In genomic region chr11:50720856-50721550, GRCm38 (mm10) we compare ENCODE assay signal across 10 mouse cellular contexts.
DNase-seq lines count a peak whose midpoint lies in the region; ATAC-seq lines count a peak whose summit lies in the region.
"Had no signal": no experiment of that assay in that cellular context is flagged by ENCODE, and none has a peak within 500 bp of the region (broad histone marks: within the 10 kb centered on the region; RNA-seq: fewer than 3 reads in every experiment).

No protein-coding gene starts in this region.

- H3K36me3 ChIP-seq in forebrain, embryonic 14.5 days (ENCODE audit: control insufficient read depth, insufficient read depth, low read length) = no peaks in the 10 kb centered on the region
- H3K36me3 ChIP-seq in forebrain, embryonic 16.5 days (ENCODE audit: control insufficient read depth, insufficient read depth) = no peaks in the 10 kb centered on the region
- H3K36me3 ChIP-seq in kidney, embryonic 15.5 days = no peaks in the 10 kb centered on the region

- H3K9me3 ChIP-seq in forebrain, embryonic 14.5 days (replicated peaks; ENCODE audit: control insufficient read depth, low read length) = no peaks in the 10 kb centered on the region
- H3K9me3 ChIP-seq in forebrain, embryonic 16.5 days (ENCODE audit: control insufficient read depth, low read length) = no peaks in the 10 kb centered on the region
- H3K9me3 ChIP-seq in kidney, embryonic 15.5 days (replicated peaks) = no peaks in the 10 kb centered on the region

- H3K9ac ChIP-seq in forebrain, embryonic 14.5 days (ENCODE audit: low read length) = no peak overlapping the region
- H3K9ac ChIP-seq in forebrain, embryonic 16.5 days (replicated peaks; ENCODE audit: low read depth, low read length) = no peak overlapping the region
- no peak overlapping the region for H3K9ac ChIP-seq in kidney, embryonic 15.5 days

- no peak overlapping the region for H3K4me3 ChIP-seq in forebrain, embryonic 14.5 days (ENCODE audit: low read depth, low read length)
- no peak overlapping the region for H3K4me3 ChIP-seq in forebrain, embryonic 16.5 days (replicated peaks; ENCODE audit: low read length)
- no peak overlapping the region for H3K4me3 ChIP-seq in kidney, embryonic 15.5 days (replicated peaks)

- no peaks in the 10 kb centered on the region for H3K4me1 ChIP-seq in forebrain, embryonic 14.5 days (ENCODE audit: control insufficient read depth, insufficient read depth, low read length)
- no peaks in the 10 kb centered on the region for H3K4me1 ChIP-seq in forebrain, embryonic 16.5 days (replicated peaks; ENCODE audit: control insufficient read depth, insufficient read depth, low read length)
- peaks cover 34% of the 10 kb centered on the region for H3K4me1 ChIP-seq in kidney, embryonic 15.5 days

- 55% methylated on average over 12 of the region's 12 CpGs for WGBS in forebrain, embryonic 14.5 days
- 48% methylated on average over 12 of the region's 12 CpGs for WGBS in forebrain, embryonic 16.5 days
- 45% methylated on average over 12 of the region's 12 CpGs for WGBS in kidney, embryonic 15.5 days

- no peak overlapping the region for H3K4me2 ChIP-seq in forebrain, embryonic 14.5 days (ENCODE audit: low read length)
- no peak overlapping the region for H3K4me2 ChIP-seq in forebrain, embryonic 16.5 days (ENCODE audit: low read length)
- H3K4me2 ChIP-seq in kidney, embryonic 15.5 days = no peak overlapping the region

- peak; percentile 53 for DNase-seq in forebrain, embryonic 14.5 days (ENCODE audit: low spot score)
- peak; percentile 8 to 47 for DNase-seq in kidney, postnatal 36 days
- peak; percentile 16 for DNase-seq in 3T3-L1 (ENCODE audit: low read depth, low spot score)
- peak; percentile 50 to 69 for DNase-seq in adrenal gland, postnatal 36 days
- no peak for DNase-seq in spleen, postnatal 4 days (ENCODE audit: low spot score in 2 of 2)
- DNase-seq: heart, postnatal 36 days had no signal

- no peak overlapping the region for H3K27ac ChIP-seq in forebrain, embryonic 14.5 days (ENCODE audit: low read depth, low read length)
- no peak overlapping the region for H3K27ac ChIP-seq in forebrain, embryonic 16.5 days (ENCODE audit: low read length)
- H3K27ac ChIP-seq in kidney, embryonic 15.5 days = no peak overlapping the region

- no peaks in the 10 kb centered on the region for H3K27me3 ChIP-seq in forebrain, embryonic 14.5 days (replicated peaks; ENCODE audit: control insufficient read depth, insufficient read depth, low read length)
- no peaks in the 10 kb centered on the region for H3K27me3 ChIP-seq in forebrain, embryonic 16.5 days (replicated peaks; ENCODE audit: control insufficient read depth, insufficient read depth, low read length)
- no peaks in the 10 kb centered on the region for H3K27me3 ChIP-seq in kidney, embryonic 15.5 days

- ATAC-seq in forebrain, embryonic 14.5 days = no peak
- ATAC-seq in forebrain, embryonic 16.5 days = no peak
- no peak for ATAC-seq in kidney, embryonic 15.5 days (replicated peaks; ENCODE audit: low FRiP score)
- ATAC-seq in monocyte, adult 5-6 weeks (replicated peaks; ENCODE audit: insufficient number of reproducible peaks, low FRiP score, low TSS enrichment, poor library complexity, severe bottlenecking) = no peak
- ATAC-seq: CD4-positive, CD25-positive, alpha-beta regulatory T cell, adult 4 months had no signal

Comparison
In these comparisons a context has a peak if more than half of its experiments do, and no peak if none do; other contexts are left out.
1. DNase-seq: peak in forebrain, embryonic 14.5 days (single experiment), kidney, postnatal 36 days (2 of 2), 3T3-L1 (single experiment) and adrenal gland, postnatal 36 days (2 of 2); none in spleen, postnatal 4 days (0 of 2).